Mouse (Mus musculus) erythroblast, embryonic 14.5 days (primary cell): Measurements from ENCODE around the gene Grik4.

Source experiments
- GATA1 ChIP-seq: IDR thresholded peaks from 2 replicates; pipeline ENCODE4 v1.6.1; 2012; ENCODE audit warnings: low read length, inconsistent platforms, mixed read lengths
- TAL1 ChIP-seq: IDR thresholded peaks from 3 replicates; pipeline ENCODE4 v1.6.1; 2012; ENCODE audit warnings: low read length, inconsistent platforms, mixed read lengths

GRCm38 (mm10) chr9:42612482-42612991 lies 331.8 kb downstream of the Grik4 start:
- TF ChIP-seq GATA1 (no peak), TAL1 (no peak)
